9 mouse cellular contexts compared by ENCODE assay signal in the genomic region with DNA sequence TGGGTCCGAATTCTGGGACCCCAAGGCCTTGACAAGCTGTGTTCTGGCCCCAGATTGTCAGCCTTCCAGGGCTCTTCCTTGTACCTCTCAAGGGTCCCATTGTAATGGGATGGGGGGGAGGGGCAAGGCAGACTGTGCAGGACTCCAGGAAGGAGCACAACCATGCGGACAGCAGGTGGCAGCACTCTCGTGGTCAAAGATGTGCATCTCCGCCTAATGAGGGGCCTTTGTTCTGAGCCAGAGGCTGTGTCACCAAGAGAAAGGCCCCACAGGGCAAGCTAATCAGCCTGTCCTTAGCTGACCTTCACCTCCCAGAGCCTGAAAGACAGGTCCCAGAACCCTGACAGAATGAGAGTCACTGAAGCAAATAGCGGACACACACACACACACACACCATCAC.
DNase-seq lines count a peak whose midpoint lies in the region; ATAC-seq lines count a peak whose summit lies in the region.
"Had no signal": no experiment of that assay in that cellular context is flagged by ENCODE, and none has a peak within 500 bp of the region (broad histone marks: within the 10 kb centered on the region; RNA-seq: fewer than 3 reads in every experiment).

No protein-coding gene starts in this region.

- peak; percentile 71 for ATAC-seq in lung, embryonic 15.5 days (ENCODE audit: borderline replicate concordance, extremely low read depth, low FRiP score, low TSS enrichment)

- WGBS in hindbrain, embryonic 10.5 days, result 17% methylated on average over 5 of the region's 5 CpGs
- WGBS in lung, embryonic 15.5 days, result 31% methylated on average over 5 of the region's 5 CpGs

- H3K4me1 ChIP-seq in hindbrain, embryonic 10.5 days (replicated peaks), result peaks cover 31% of the 10 kb centered on the region
- H3K4me1 ChIP-seq in lung, embryonic 15.5 days, result peaks cover 27% of the 10 kb centered on the region

- no peak overlapping the region for H3K4me2 ChIP-seq in lung, embryonic 15.5 days

- H3K27me3 ChIP-seq in hindbrain, embryonic 10.5 days (ENCODE audit: insufficient read depth, poor library complexity, severe bottlenecking), result peaks cover 7% of the 10 kb centered on the region; the same call in 1 of the 2 replicates
- no peaks in the 10 kb centered on the region for H3K27me3 ChIP-seq in lung, embryonic 15.5 days

- no peak overlapping the region for H3K9ac ChIP-seq in lung, embryonic 15.5 days

- peak overlapping the region; percentile 80 for H3K27ac ChIP-seq in hindbrain, embryonic 10.5 days
- no peak overlapping the region for H3K27ac ChIP-seq in lung, embryonic 15.5 days

- H3K4me3 ChIP-seq in hindbrain, embryonic 10.5 days, result no peak overlapping the region
- no peak overlapping the region for H3K4me3 ChIP-seq in lung, embryonic 15.5 days

- no peaks in the 10 kb centered on the region for H3K9me3 ChIP-seq in hindbrain, embryonic 10.5 days
- H3K9me3 ChIP-seq in lung, embryonic 15.5 days, result no peaks in the 10 kb centered on the region
- H3K9me3 ChIP-seq: megakaryocyte, embryonic 14.5 days had no signal

- H3K36me3 ChIP-seq in hindbrain, embryonic 10.5 days, result no peaks in the 10 kb centered on the region
- no peaks in the 10 kb centered on the region for H3K36me3 ChIP-seq in lung, embryonic 15.5 days

- DNase-seq in NIH3T3 (ENCODE audit: low read depth), result peak; percentile 87
- DNase-seq in cerebellum, adult 9-11 months, result peak; percentile 87
- DNase-seq in frontal cortex, adult 2 months (ENCODE audit: extremely low spot score in 1 of 2, low spot score in 1 of 2), result peak; percentile 65 to 89
- DNase-seq in hindbrain, embryonic 10.5 days (ENCODE audit: low spot score), result peak; percentile 92
- peak; percentile 87 for DNase-seq in layer of hippocampus, adult 9-11 months
- peak; percentile 85 for DNase-seq in ovary, postnatal 36 days (ENCODE audit: low spot score)
- peak; percentile 80 for DNase-seq in thymus, postnatal 25 days
